Mouse (Mus musculus): ENCODE measurements around the gene 4930404N11Rik.

- TF ChIP-seq GATA1 (IDR thresholded peaks at IDR 0.05; ENCODE audit: borderline replicate concordance, low read length) (no peak), FLI1 (IDR thresholded peaks at IDR 0.05; ENCODE audit: low read length) (no peak)
Observed at GRCm38 (mm10) chr10:81379183-81379553, 13.6 kb upstream of the 4930404N11Rik start.

Data from megakaryocyte, embryonic 14.5 days (primary cell).